Mouse (Mus musculus): ENCODE results near the gene Copb2. TPM values are rescaled to one million over a fixed set of nuclear protein-coding genes. Genes with fewer than 3 reads are reported as not detected.

The Copb2 gene
- 93.5 and 98.6 TPM in 2 replicates for polyA plus RNA-seq (2012; rRNA removed)

- peak; percentile 97 for DNase-seq (ENCODE audit: low spot score)
Observed at GRCm38 (mm10) chr9:98563137-98564126, at the start of gene Copb2. Gene Copb2 (plus strand): TSS chr9:98563721.

GRCm38 (mm10) chr9:98523872-98524271 is 39.6 kb upstream of the Copb2 start:
- no peak for DNase-seq (ENCODE audit: low spot score)

GRCm38 (mm10) chr9:98524786-98525542 is 38.6 kb upstream of the Copb2 start:
- DNase-seq (ENCODE audit: low spot score): no peak

- DNase-seq (ENCODE audit: low spot score): no peak
Observed at GRCm38 (mm10) chr9:98525543-98525924, 38.0 kb upstream of the Copb2 start.

GRCm38 (mm10) chr9:98527226-98527625 is 36.3 kb upstream of the Copb2 start:
- DNase-seq (ENCODE audit: low spot score): no peak

GRCm38 (mm10) chr9:98529776-98530175 is 33.7 kb upstream of the Copb2 start:
- DNase-seq (ENCODE audit: low spot score): no peak

GRCm38 (mm10) chr9:98530999-98531398 is 32.5 kb upstream of the Copb2 start:
- no peak for DNase-seq (ENCODE audit: low spot score)

GRCm38 (mm10) chr9:98534675-98535280 is 28.7 kb upstream of the Copb2 start:
- DNase-seq (ENCODE audit: low spot score): no peak

- no peak for DNase-seq (ENCODE audit: low spot score)
Observed at GRCm38 (mm10) chr9:98535763-98536162, 27.8 kb upstream of the Copb2 start.

GRCm38 (mm10) chr9:98538017-98538712 is 25.4 kb upstream of the Copb2 start:
- DNase-seq (ENCODE audit: low spot score): no peak

- no peak for DNase-seq (ENCODE audit: low spot score)
Observed at GRCm38 (mm10) chr9:98538713-98539360, 24.7 kb upstream of the Copb2 start.

GRCm38 (mm10) chr9:98544042-98544441 is 19.5 kb upstream of the Copb2 start:
- DNase-seq (ENCODE audit: low spot score): no peak

GRCm38 (mm10) chr9:98583852-98584251 is 20.3 kb downstream of the Copb2 start:
- no peak for DNase-seq (ENCODE audit: low spot score)

GRCm38 (mm10) chr9:98600094-98600493 is 36.6 kb downstream of the Copb2 start:
- no peak for DNase-seq (ENCODE audit: low spot score)

GRCm38 (mm10) chr9:98601156-98601836 is 37.8 kb downstream of the Copb2 start, which contains the start of gene Mrps22:
Gene Mrps22 (minus strand): TSS chr9:98601660.
- DNase-seq (ENCODE audit: low spot score): peak; percentile 53

GRCm38 (mm10) chr9:98601837-98602359 is 38.4 kb downstream of the Copb2 start:
- DNase-seq (ENCODE audit: low spot score): no peak

- no peak for DNase-seq (ENCODE audit: low spot score)
Observed at GRCm38 (mm10) chr9:98604896-98605295, 41.4 kb downstream of the Copb2 start.

GRCm38 (mm10) chr9:98628480-98628879 is 65.0 kb downstream of the Copb2 start:
- DNase-seq (ENCODE audit: low spot score): no peak

- DNase-seq (ENCODE audit: low spot score): no peak
Observed at GRCm38 (mm10) chr9:98633287-98634162, 70.0 kb downstream of the Copb2 start.
